Mouse (Mus musculus) gastrocnemius, postnatal 10 days (tissue): ENCODE measurements around the gene Hist2h3c1. TPM values are rescaled to one million over a fixed set of nuclear protein-coding genes. Genes with fewer than 3 reads are reported as not detected.
"Not testable (repeated sequence)": the region's sequence is repeated elsewhere in the genome, so short reads cannot be mapped to it uniquely, and the experiment has no call there.

ENCODE experiments used
- DNase-seq: peaks from one replicate; pipeline ENCODE4 v3.0.0; 2021; ENCODE audit warnings: mixed read lengths
- total RNA-seq, 2 experiments: library from RNA; stranded (reverse); gene quantifications; 2 replicates each; pipeline ENCODE4 v1.2.3; 2021

Hist2h3c1 gene
- total RNA-seq, 2 experiments from 2014 or later = 0.43 to 1.8 TPM

DNA sequence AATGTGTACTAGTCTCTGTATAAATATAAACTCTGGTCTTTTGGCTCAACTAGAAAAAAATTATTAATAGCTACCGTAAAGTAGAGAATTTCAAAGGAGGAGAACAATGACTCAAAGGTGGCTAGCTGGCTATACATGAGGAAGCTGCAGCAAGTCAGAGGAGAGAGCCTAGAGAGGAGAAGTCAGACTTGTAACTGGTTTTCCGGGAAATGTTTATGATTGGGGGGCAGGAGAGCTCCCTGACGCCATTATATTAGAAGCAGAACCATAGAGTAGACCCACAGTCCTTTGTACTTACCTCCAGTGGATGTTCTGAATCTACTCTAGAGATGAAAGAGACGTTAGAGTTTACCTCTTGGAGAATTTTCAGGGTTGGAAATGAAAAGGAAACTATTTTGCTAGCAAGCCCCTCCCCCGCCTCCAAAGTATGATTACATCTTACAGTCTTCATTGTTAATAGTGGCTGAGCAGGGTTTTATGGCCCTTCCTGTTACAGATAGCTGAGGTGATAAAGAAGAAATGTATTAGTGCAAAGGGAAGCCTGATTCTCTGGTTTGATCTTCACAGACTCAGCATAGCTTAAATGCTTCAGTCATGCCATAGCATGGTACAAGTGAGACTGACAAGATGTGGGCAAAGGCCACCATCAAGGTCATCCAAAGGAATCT lies 9.6 kb downstream of the Hist2h3c1 start:
- DNase-seq = no peak

DNA sequence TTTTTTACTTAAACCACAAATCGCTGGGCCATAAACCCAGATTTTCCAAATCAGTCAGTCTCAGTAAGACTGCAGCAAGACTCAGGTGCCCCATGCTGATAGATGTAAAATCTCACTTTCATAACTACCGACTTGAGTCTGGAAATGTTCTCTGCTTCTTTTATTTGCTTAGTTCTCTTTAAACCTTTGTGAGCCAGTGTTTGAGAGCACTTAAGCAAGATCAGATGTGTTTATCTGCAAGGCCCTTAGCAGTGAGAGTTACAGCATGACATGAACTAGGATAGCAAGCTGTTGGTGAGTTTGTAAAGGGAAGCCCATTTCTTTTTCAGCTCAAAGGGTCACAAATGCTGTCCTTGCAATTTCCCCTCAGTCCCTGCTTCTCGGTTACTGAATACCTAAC lies 10.7 kb downstream of the Hist2h3c1 start:
- DNase-seq = no peak

- no peak for DNase-seq
Observed at GRCm38 (mm10) chr3:96260220-96260619, 13.7 kb downstream of the Hist2h3c1 start.

DNA sequence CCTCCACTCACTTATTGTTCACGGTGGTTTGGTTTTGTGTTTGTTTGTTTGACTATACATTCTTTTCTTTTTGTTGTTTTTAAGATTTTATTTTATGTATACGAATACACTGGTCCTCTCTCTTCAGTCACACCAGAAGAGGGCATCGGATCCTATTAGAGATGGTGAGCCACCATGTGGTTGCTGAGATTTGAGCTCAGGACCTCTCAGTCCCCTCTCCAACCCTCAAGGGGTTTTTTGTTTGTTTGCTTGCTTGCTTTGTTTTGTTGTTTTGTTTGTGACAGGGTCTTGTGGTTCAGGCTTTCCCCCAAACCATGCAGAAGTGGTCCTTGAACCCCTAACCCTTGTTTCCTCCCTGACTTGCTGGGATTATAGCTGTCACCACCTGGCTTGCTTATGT lies 15.1 kb downstream of the Hist2h3c1 start:
- no peak for DNase-seq

DNA sequence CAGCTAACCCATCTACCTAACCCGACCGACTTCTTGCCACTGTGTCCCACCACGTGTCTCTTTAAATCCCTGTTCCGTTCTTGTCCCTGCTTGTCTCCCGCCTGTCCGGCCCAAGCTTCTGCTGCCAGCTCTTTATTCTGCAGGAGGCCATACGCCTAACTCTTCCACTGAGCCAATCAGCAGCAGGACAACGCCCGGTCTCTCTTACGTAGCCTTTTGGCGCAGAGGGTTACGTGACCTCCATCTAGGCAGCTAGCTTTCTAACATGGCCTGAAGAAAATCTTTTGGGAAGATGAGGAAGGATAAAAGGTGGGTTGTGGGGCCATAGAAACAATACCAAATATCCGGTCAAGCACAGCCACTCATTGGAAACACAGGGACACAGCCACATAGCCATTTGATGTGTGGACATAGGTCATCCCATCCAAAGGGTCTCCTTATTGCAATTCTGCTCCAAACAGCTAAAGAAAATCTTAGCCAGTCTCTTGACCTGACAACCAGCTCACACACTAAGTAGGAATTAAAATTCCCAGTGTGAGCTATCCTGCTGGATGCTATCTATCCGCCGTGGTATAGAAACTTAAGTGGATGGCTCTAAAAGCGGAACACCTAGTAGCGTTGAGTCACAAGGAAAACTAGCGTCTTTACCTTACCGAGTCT lies 15.9 kb downstream of the Hist2h3c1 start:
- DNase-seq = peak; percentile 67

DNA sequence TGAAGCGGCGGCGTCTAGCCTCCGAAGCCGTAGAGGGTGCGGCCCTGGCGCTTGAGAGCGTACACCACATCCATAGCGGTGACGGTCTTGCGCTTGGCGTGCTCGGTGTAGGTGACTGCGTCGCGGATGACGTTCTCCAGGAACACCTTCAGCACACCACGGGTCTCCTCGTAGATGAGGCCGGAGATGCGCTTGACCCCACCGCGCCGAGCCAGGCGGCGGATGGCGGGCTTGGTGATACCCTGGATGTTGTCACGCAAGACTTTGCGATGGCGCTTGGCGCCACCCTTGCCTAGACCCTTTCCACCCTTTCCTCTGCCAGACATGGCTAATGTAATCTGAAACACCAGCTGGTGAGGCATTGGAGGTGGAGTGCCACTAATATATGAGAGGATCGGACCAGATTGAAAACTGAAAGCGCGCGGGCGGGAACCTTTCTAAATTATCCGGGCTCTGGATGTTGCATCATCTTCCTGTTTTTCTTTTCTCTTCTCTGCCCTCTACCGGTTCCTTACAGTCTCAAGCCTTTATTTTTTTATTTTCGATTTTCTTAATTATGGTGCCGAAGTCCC lies 16.6 kb downstream of the Hist2h3c1 start, which contains the start of gene Hist2h4:
Hist2h4 (minus strand) TSS at position 333 of the 572 bp plus-strand sequence.
- peak; percentile 85 for DNase-seq

GRCm38 (mm10) chr3:96263558-96264403 lies 17.3 kb downstream of the Hist2h3c1 start:
- peak; percentile 29 for DNase-seq

DNA sequence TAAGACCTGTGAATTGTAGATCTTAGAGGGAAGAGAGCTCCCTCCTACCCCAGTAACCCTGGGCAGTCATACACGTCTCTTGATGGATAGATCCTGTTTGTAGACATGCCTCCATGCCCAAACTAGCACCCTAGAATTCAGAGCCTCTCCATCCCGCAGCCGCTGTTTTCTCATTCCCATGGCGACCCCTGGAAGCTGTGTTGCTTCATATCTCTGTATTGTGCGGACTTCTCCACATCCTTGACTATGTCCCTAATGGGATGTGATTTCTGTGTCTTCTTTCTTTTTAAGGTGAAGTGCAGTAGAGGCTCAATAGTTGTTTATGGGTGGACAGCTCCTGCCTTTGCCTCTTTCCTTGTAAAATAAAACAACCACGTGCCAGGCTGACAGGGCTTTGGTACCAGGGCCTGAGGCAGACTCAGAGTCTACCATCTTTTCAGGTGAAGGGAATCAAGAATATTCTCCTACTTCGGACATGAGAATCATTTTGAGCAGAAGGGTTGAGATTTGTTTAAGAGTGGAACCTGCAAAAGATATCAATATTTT lies 18.0 kb downstream of the Hist2h3c1 start:
- DNase-seq = no peak

GRCm38 (mm10) chr3:96266132-96266710 lies 19.7 kb downstream of the Hist2h3c1 start:
- DNase-seq = no peak

GRCm38 (mm10) chr3:96267541-96267940 lies 21.1 kb downstream of the Hist2h3c1 start:
- DNase-seq = no peak

GRCm38 (mm10) chr3:96268051-96268775 lies 21.7 kb downstream of the Hist2h3c1 start, which contains the start of gene Hist2h3b:
Hist2h3b (plus strand) TSS chr3:96268654.
- DNase-seq = peak; percentile 66

DNA sequence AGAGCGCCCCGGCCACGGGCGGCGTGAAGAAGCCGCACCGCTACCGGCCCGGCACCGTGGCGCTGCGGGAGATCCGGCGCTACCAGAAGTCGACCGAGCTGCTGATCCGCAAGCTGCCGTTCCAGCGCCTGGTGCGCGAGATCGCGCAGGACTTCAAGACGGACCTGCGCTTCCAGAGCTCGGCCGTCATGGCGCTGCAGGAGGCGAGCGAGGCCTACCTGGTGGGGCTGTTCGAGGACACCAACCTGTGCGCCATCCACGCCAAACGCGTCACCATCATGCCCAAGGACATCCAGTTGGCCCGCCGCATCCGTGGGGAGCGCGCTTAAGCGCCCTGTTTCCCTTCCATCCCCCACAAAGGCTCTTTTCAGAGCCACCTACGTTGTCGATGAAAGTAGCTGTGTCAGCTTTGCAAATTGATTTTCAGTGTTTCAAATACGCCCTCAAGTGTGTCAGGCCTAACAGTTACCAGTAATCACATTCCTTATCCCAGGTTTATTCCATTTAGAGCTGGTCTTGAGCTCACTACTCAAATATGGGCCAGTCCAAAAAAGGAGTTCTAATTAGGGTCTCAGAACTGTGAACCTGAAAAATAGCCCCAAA lies 22.4 kb downstream of the Hist2h3c1 start:
- not testable (repeated sequence) for DNase-seq

DNA sequence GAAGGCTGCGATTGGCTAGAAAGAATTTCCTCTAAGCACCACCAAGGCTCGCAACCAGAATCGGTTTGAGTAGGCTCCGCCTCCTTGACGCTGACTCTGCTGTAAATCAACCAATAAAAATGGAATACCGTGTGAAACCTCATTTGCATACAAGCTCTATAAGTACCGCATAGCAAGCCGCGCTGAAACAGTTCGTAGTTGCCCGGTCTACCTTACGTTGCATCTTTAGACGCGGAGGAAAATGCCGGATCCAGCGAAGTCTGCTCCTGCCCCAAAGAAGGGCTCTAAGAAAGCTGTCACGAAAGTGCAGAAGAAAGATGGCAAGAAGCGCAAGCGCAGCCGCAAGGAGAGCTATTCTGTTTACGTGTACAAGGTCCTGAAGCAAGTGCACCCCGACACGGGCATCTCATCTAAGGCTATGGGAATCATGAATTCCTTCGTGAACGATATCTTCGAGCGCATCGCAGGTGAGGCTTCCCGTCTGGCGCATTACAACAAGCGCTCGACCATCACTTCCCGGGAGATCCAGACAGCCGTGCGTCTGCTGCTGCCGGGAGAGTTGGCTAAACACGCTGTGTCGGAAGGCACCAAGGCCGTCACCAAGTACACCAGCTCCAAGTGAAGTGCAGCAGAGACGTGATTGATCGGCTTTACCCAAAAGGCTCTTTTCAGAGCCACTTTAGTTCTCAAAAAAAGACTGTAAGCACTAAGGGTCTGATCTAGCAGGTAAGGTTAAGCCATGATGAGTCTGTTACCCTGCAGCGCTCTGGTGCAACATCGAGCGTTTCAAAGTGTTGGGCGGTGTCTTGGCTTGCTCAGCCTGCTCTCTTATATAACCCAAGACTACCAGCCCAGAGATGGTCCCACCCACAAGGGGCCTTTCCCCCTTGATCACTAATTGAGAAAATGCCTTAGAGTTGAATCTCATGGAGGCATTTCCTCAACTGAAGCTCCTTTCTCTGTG lies 23.3 kb downstream of the Hist2h3c1 start, which contains the start of gene Hist2h2bb:
Hist2h2bb (plus strand) TSS at position 242 of the 964 bp plus-strand sequence.
- DNase-seq = peak; percentile 68

GRCm38 (mm10) chr3:96273591-96274465 lies 27.3 kb downstream of the Hist2h3c1 start:
- DNase-seq = no peak

DNA sequence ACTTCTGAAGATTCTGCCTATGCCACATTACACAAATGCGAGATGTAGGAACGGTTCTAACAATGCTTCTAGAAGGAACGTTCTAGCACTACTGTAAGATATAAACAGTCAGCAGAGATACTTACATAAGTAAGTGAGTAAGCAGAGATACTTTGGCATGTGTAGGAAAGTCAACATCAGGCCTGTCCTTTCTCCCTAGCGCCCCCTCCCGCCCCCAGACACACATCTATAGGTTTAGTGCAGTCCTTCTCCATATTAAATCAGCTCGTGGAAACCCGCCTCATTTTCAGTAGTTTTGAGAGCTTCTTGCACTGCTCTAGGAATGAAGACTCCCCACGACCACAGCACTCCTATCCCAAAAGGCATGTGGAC lies 30.9 kb downstream of the Hist2h3c1 start:
- DNase-seq = no peak

DNA sequence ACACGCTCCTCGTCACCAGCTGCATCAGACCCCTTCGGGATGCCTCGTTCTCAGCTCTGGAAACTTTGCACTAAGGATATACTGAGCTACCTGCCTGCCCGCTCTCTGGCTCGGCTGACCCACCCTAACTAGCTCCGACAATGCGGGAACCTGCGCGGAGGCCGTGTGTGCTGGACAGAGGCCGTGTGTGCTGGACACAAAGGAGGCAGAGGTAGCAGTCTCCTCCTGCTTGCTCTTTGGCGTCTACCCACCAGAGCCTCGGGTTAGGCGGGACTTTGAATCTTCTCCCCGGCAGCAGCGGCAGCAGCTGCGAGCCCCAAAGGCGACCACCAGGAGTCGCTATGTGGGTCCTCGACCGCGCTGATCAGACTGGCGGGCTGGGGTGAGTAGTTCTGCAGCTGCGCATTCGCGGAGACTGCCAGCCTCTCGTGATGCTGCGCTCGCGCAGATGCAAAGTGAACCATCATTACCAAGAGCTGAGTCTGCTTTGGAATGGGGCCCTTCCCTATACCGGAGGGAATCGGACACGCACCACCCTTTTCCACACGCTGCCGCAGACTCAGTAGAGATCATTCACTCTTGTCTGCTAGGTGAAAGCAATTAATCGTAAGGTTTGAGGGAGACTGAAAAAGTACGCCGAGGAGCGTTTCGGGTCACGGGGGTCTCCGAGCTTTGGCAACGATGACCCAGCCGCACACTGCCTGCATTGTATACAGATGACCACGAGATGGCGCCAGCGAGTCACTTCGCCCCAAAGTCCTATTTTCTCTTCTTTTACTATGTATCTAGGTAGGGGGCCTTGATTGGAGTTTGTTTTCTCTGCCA lies 31.5 kb downstream of the Hist2h3c1 start:
- peak; percentile 93 for DNase-seq

DNA sequence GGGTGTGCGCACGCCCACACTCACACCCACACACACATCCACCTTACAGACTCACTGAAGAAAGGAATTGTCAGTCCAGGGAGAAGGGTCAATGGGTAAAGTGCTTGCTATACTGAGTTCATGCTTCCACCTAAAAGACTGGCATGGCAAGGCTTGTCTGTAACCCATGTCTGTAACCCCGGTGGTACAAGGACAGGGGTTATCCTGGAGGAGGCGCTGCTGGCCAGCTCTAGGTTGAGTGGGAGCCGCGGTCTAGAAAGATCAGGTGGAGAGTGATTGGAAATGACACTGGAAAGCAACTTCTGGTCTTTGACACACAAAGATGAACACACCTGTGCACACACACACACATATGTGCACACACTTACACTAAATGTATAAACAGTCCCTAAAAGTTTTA lies 34.2 kb downstream of the Hist2h3c1 start:
- DNase-seq = no peak
